Mouse (Mus musculus): Measurements from ENCODE around the gene Scg5.

DNA sequence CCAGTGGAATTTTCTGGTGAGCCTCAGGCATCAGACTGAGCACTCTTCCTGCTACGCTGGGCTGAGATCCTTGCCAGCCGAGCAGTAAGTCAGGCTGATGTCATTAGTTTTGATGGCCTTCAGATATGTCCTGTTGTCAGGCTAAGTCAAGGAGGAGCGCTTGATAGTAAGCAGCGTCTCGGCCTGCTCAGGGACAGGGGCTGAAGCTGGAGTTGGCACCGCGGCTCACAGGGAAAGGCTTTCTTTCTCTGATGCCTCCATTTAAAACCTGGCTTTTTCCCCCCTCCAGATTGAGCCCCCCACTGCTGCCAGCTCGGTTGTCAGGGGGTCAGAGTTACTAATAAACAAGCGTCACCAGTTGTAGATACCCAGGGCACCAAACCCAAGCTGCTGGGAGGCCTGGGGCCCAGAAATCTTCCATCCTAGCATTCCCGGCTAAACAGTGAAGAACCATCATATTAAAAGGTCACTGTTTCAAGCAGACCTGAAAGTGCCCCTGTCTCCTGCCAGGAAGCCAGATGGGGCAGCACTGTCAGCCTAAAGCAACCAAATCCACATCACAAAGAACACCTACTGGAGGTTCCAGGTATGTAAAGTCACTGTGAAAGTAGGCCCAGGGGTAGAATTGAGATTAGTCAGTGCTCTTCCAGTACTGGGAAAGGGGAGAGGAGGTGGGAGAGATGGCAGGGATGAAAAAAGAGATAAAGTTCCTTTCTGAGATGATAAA, 21.9 kb downstream of the Scg5 start:
- TF ChIP-seq CTCF (conservative IDR thresholded peaks at IDR 0.05; ENCODE audit: low read length) (no peak), NANOG (IDR thresholded peaks at IDR 0.05; ENCODE audit: borderline replicate concordance, low read length) (no peak), POU5F1 (IDR thresholded peaks at IDR 0.05; ENCODE audit: borderline replicate concordance, low read length) (no peak)
